Mouse (Mus musculus): Measurements from ENCODE around the gene H2-Aa. TPM values are rescaled to one million over a fixed set of nuclear protein-coding genes. Genes with fewer than 3 reads are reported as not detected.

Gene H2-Aa
- polyA plus RNA-seq, 1 experiment from 2014 or later: 20.6 TPM

GRCm38 (mm10) chr17:34309225-34309624 is 21.6 kb upstream of the H2-Aa start:
- TF ChIP-seq CTCF (IDR thresholded peaks at IDR 0.05) (no peak), EP300 (IDR thresholded peaks at IDR 0.05) (no peak)
- peak overlapping the region; percentile 61 for H3K4me2 ChIP-seq (replicated peaks; ENCODE audit: low read depth, low read length)
- H3K4me1 ChIP-seq (ENCODE audit: insufficient read depth, low read depth, low read length): no peaks in the 10 kb centered on the region
- 0 out of 2 replicates have a peak overlapping the region, but pooled peaks have one; percentile 20 for H3K9ac ChIP-seq (replicated peaks; ENCODE audit: low read depth)
- H3K9me3 ChIP-seq (ENCODE audit: low read length): no peaks in the 10 kb centered on the region
- no peak overlapping the region for H3K27ac ChIP-seq (ENCODE audit: low read length)
- ATAC-seq (no peak), DNase-seq (ENCODE audit: low spot score) (no peak)
- H3K27me3 ChIP-seq (replicated peaks; ENCODE audit: insufficient read depth, low read length): no peaks in the 10 kb centered on the region
- peak overlapping the region; percentile 51 for H3K4me3 ChIP-seq (ENCODE audit: low read depth, low read length)
- 23% methylated on average over 10 of the region's 10 CpGs for WGBS
- no peaks in the 10 kb centered on the region for H3K36me3 ChIP-seq (ENCODE audit: insufficient read depth, low read length)

GRCm38 (mm10) chr17:34308161-34308560 is 20.5 kb upstream of the H2-Aa start:
- no peaks in the 10 kb centered on the region for H3K36me3 ChIP-seq (ENCODE audit: insufficient read depth, low read length)
- no peak for DNase-seq (ENCODE audit: low spot score)

GRCm38 (mm10) chr17:34307216-34307615 is 19.6 kb upstream of the H2-Aa start:
- no peaks in the 10 kb centered on the region for H3K36me3 ChIP-seq (ENCODE audit: insufficient read depth, low read length)
- TF ChIP-seq EP300 (IDR thresholded peaks at IDR 0.05) (no peak), CTCF (IDR thresholded peaks at IDR 0.05) (no peak)
- no peak overlapping the region for H3K4me2 ChIP-seq (replicated peaks; ENCODE audit: low read depth, low read length)
- no peaks in the 10 kb centered on the region for H3K4me1 ChIP-seq (ENCODE audit: insufficient read depth, low read depth, low read length)
- H3K27ac ChIP-seq (ENCODE audit: low read length): no peak overlapping the region
- H3K9ac ChIP-seq (replicated peaks; ENCODE audit: low read depth): no peak overlapping the region
- no peaks in the 10 kb centered on the region for H3K9me3 ChIP-seq (ENCODE audit: low read length)
- ATAC-seq (no peak), DNase-seq (ENCODE audit: low spot score) (no peak)
- H3K27me3 ChIP-seq (replicated peaks; ENCODE audit: insufficient read depth, low read length): no peaks in the 10 kb centered on the region
- H3K4me3 ChIP-seq (ENCODE audit: low read depth, low read length): no peak overlapping the region

More at GRCm38 (mm10) chr17:34308161-34308560, 20.5 kb upstream of the H2-Aa start:
- no peak overlapping the region for H3K4me3 ChIP-seq (ENCODE audit: low read depth, low read length)
- no peaks in the 10 kb centered on the region for H3K4me1 ChIP-seq (ENCODE audit: insufficient read depth, low read depth, low read length)
- H3K9me3 ChIP-seq (ENCODE audit: low read length): no peaks in the 10 kb centered on the region
- no peak for ATAC-seq
- H3K4me2 ChIP-seq (replicated peaks; ENCODE audit: low read depth, low read length): no peak overlapping the region
- 66% methylated on average over 4 of the region's 4 CpGs for WGBS
- no peak overlapping the region for H3K27ac ChIP-seq (ENCODE audit: low read length)
- no peak overlapping the region for H3K9ac ChIP-seq (replicated peaks; ENCODE audit: low read depth)
- TF ChIP-seq EP300 (IDR thresholded peaks at IDR 0.05) (no peak), CTCF (IDR thresholded peaks at IDR 0.05) (no peak)
- no peaks in the 10 kb centered on the region for H3K27me3 ChIP-seq (replicated peaks; ENCODE audit: insufficient read depth, low read length)

GRCm38 (mm10) chr17:34306407-34306806 is 18.8 kb upstream of the H2-Aa start:
- no peaks in the 10 kb centered on the region for H3K36me3 ChIP-seq (ENCODE audit: insufficient read depth, low read length)
- ATAC-seq (no peak), DNase-seq (ENCODE audit: low spot score) (no peak)
- no peak overlapping the region for H3K9ac ChIP-seq (replicated peaks; ENCODE audit: low read depth)
- WGBS: 88% methylated on average over 2 of the region's 2 CpGs
- no peak for TF ChIP-seq EP300 (IDR thresholded peaks at IDR 0.05)
- no peak for TF ChIP-seq CTCF (IDR thresholded peaks at IDR 0.05)
- no peaks in the 10 kb centered on the region for H3K4me1 ChIP-seq (ENCODE audit: insufficient read depth, low read depth, low read length)
- H3K4me2 ChIP-seq (replicated peaks; ENCODE audit: low read depth, low read length): no peak overlapping the region
- no peaks in the 10 kb centered on the region for H3K27me3 ChIP-seq (replicated peaks; ENCODE audit: insufficient read depth, low read length)
- no peaks in the 10 kb centered on the region for H3K9me3 ChIP-seq (ENCODE audit: low read length)
- H3K27ac ChIP-seq (ENCODE audit: low read length): no peak overlapping the region
- no peak overlapping the region for H3K4me3 ChIP-seq (ENCODE audit: low read depth, low read length)

GRCm38 (mm10) chr17:34305380-34306030 is 17.9 kb upstream of the H2-Aa start, which contains the start of gene H2-Eb1:
Gene H2-Eb1, plus strand, starts transcription at chr17:34305867.
- H3K27ac ChIP-seq (ENCODE audit: low read length): no peak within 1 kb of the TSS
- DNase-seq (ENCODE audit: low spot score) (peak; percentile 92), ATAC-seq (peak; percentile 88)
- no peaks in the 10 kb centered on the region for H3K27me3 ChIP-seq (replicated peaks; ENCODE audit: insufficient read depth, low read length)
- no peaks in the 10 kb centered on the region for H3K9me3 ChIP-seq (ENCODE audit: low read length)
- H3K4me3 ChIP-seq (ENCODE audit: low read depth, low read length): no peak within 1 kb of the TSS
- no peak within 1 kb of the TSS for H3K9ac ChIP-seq (replicated peaks; ENCODE audit: low read depth)
- H3K36me3 ChIP-seq (ENCODE audit: insufficient read depth, low read length): no peaks in the 10 kb centered on the region
- no peak within 1 kb of the TSS for H3K4me2 ChIP-seq (replicated peaks; ENCODE audit: low read depth, low read length)
- no peaks in the 10 kb centered on the region for H3K4me1 ChIP-seq (ENCODE audit: insufficient read depth, low read depth, low read length)
- TF ChIP-seq EP300 (IDR thresholded peaks at IDR 0.05): no peak
- no peak for TF ChIP-seq CTCF (IDR thresholded peaks at IDR 0.05)

- Histone ChIP-seq H3K9ac (replicated peaks; ENCODE audit: low read depth) (no peak overlapping the region), H3K36me3 (ENCODE audit: insufficient read depth, low read length) (no peaks in the 10 kb centered on the region), H3K27ac (ENCODE audit: low read length) (no peak overlapping the region), H3K4me2 (replicated peaks; ENCODE audit: low read depth, low read length) (no peak overlapping the region), H3K4me3 (ENCODE audit: low read depth, low read length) (no peak overlapping the region), H3K9me3 (ENCODE audit: low read length) (no peaks in the 10 kb centered on the region), H3K27me3 (replicated peaks; ENCODE audit: insufficient read depth, low read length) (no peaks in the 10 kb centered on the region), H3K4me1 (ENCODE audit: insufficient read depth, low read depth, low read length) (no peaks in the 10 kb centered on the region)
- TF ChIP-seq CTCF (IDR thresholded peaks at IDR 0.05): no peak
- no peak for TF ChIP-seq EP300 (IDR thresholded peaks at IDR 0.05)
- WGBS: 7% methylated on average over 4 of the region's 4 CpGs
- ATAC-seq: peak; percentile 76
- DNase-seq (ENCODE audit: low spot score): peak; percentile 90
These were observed 17.1 kb upstream of the H2-Aa start for GRCm38 (mm10) chr17:34304751-34305150.

Data from lung, postnatal 0 days (tissue).